Mouse (Mus musculus) erythroid progenitor cell, adult 5-6 weeks (primary cell): ENCODE measurements around the gene 1700001C02Rik. TPM values are rescaled to one million over a fixed set of nuclear protein-coding genes. Genes with fewer than 3 reads are reported as not detected.

Experiments
- ATAC-seq: replicated peaks from 2 replicates; pipeline ENCODE4 v1.8.0; 2016; ENCODE audit warnings: moderate number of reproducible peaks, mild to moderate bottlenecking, moderate TSS enrichment, inconsistent platforms; ENCODE audit not compliant: poor library complexity, low FRiP score, severe bottlenecking
- total RNA-seq, 2 experiments: library from RNA; stranded (forward) in 1 of 2; stranded (reverse) in 1 of 2; fragments of 150-400 nt in 1 of 2; fragments of 186-747, 209-891 nt in 1 of 2; gene quantifications; 2 replicates each; pipeline versions ENCODE4 v1.2.3 to v1.2.4; 2015 to 2017; ENCODE audit warnings: low replicate concordance in 2 of 2

Gene 1700001C02Rik
- total RNA-seq, 2 experiments from 2014 or later, result not detected

GRCm38 (mm10) chr5:30490845-30491244 lies 25.0 kb downstream of the 1700001C02Rik start:
- no peak for ATAC-seq

- ATAC-seq, result no peak
Observed at GRCm38 (mm10) chr5:30493723-30494122, 27.9 kb downstream of the 1700001C02Rik start.

- no peak for ATAC-seq
Observed at GRCm38 (mm10) chr5:30494606-30495005, 28.8 kb downstream of the 1700001C02Rik start.

DNA sequence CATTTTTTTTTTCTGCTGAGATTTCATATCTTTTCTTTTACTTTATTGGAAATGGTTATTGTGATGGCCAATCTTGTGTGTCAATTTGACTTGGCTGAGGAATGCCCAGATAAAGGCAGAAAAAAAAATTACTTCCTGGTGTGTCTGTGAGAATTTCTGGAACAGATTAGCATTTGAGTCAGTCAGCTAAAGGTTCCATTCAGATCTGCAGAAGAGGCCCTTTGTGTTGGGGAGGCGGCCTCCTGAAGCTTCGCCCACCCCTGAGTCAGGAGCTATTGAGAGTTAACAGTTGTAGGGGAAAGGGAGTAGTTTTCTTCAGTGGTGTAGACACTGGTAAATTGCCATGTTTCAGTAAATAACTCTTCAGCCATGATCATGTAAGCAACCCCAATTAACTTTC lies 29.4 kb downstream of the 1700001C02Rik start:
- ATAC-seq, result no peak

DNA sequence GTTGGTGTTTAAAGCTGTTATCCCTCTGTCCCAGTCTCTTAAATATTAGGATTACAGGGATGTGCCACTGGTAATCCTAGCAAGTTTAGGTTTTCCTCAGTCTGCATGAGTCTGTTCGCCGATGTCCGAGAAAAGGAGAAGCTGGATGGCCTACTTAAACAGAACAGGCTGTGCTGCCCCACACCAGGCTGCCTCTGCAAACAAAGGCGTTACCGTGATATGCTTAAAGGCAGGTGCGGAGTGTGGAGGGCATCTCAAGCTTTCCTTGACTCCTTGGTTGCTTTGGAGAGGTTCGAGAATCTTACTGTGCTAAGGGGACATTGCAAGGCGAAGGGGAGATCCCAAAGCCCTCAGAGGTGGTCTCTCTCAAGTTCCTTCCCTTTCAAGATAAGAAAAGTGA lies 31.0 kb downstream of the 1700001C02Rik start:
- ATAC-seq, result no peak

- ATAC-seq, result no peak
Observed at GRCm38 (mm10) chr5:30497299-30497698, 31.5 kb downstream of the 1700001C02Rik start.

DNA sequence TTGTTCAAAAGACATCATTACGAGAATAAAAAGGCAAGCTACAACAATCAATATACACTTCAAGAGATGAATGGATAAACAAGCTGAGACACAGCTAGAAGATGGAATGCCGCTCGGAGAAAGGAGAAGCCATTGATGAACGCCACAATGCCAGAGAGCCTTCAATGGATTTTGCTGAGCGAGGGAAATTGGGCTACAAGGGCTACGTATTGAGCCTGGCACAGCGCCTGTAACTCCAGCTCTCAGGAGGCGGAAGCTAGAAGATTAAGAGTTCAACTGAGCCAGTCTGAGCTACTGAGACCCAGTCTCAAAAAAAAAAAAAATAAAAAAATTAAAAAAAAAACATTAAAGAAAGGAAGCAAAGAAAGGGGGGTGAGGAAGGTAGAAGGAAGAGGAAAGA lies 47.3 kb downstream of the 1700001C02Rik start:
- no peak for ATAC-seq

GRCm38 (mm10) chr5:30516376-30516775 lies 50.5 kb downstream of the 1700001C02Rik start:
- ATAC-seq, result no peak

GRCm38 (mm10) chr5:30518108-30518507 lies 52.3 kb downstream of the 1700001C02Rik start:
- ATAC-seq, result 0 out of 2 replicates have a peak, but pooled peaks have one; percentile 6

DNA sequence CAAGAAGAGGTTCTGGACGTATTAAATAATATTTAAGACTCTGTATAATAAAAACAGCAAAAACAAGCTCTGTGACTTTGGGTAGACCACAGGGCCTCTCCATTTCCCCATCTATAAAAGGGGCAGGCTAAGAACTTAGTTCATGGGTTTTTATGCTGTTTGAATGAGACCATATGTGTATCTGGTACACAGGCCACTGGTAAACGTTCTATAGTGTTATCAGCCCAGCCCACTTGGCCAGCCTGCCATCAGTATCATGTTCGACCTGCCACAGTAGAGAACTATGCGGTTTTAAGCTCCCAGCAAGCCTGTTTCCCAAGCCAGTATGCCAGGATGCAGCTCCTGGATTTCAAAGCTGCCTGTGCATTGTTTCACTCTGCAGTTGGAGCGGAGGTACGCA lies 52.7 kb downstream of the 1700001C02Rik start:
- ATAC-seq, result peak; percentile 85

GRCm38 (mm10) chr5:30519494-30519893 lies 53.6 kb downstream of the 1700001C02Rik start:
- no peak for ATAC-seq

DNA sequence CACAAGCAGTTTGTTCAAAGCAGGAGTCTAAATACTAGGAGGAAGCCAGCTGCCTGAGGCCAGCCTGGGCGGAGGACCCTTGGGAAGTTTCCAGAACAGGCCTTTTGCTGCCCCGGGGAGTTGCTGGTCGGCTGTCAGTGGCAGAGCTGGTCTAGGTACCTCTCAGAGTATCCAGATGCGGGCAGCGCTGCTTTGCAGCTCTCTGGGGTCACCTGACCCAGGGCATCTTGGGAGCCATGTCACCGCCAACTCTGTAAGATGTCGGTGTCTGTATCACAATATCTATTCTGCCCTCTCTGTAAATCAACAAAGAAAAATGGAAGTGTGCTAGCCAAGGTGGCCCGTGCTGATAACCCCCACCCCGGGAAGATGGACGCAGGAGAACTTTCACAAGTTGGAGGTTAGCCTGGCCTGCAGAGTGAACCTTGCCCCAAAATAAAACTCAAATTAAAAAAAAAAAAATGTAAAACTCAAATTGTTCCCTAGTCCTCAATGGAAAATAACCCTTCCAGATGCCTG lies 54.4 kb downstream of the 1700001C02Rik start:
- ATAC-seq, result peak; percentile 46

GRCm38 (mm10) chr5:30522406-30522805 lies 56.6 kb downstream of the 1700001C02Rik start:
- ATAC-seq, result no peak

DNA sequence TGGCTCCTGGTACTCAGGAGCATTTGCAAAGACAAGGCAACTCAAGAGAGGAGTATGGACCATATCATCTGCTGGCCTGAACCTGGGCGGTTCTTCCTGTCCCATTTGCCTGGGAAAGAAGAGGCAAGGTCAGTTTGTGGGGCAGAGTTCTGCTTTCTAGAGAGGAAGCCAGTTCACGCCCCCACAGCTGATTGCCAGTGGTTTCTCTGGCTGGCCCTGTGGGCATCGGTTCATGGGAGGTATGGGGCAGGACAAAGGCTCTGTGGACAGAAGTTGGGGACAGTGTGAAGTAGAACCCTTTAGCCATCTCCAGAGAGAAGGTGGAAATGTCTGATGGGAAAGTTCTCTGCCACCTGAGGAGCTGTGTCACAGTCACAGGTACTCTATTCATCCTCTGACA lies 57.3 kb downstream of the 1700001C02Rik start:
- no peak for ATAC-seq

DNA sequence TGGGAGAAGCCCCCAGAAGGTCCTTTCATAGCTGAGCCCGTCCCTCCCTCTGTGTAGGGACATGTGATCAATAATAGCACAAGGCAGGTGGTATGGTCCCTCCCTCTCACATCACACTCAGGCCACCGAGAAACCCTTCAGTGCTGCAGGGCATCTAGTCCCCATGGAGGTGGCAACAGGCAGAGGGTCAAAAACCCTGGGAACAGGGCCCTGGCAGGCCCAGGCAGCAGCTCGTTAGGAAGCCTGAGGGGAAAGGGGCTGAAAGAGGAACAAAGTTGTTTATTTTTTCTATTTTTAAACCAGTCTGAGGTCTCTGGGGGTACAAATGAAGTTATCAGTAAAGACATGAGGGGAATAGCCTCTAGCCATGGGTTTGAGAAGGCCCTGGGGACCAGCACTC lies 58.4 kb downstream of the 1700001C02Rik start:
- no peak for ATAC-seq

- ATAC-seq, result no peak
Observed at GRCm38 (mm10) chr5:30525920-30526836, 60.3 kb downstream of the 1700001C02Rik start.

DNA sequence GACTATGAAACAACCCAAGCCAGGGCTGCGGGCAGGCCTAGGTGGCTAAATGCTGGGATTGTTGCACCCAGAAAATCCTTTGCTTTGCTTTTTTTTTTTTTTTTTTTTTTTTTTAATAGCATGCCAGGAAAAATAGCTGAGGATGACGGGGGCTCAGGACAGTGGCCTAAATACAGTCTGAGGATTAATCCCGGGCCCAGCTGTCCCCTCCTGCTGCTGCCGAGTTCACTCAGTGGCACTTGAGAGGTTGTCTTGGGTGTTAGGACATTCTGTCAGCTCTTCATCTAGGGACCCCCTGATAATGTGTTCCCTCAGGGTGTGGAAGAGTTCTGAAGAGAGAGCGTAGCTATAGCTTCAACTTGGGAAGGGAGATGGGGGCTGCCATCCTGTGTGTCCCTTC lies 61.3 kb downstream of the 1700001C02Rik start:
- ATAC-seq, result no peak

- ATAC-seq, result no peak
Observed at GRCm38 (mm10) chr5:30528906-30529305, 63.1 kb downstream of the 1700001C02Rik start.
